Mouse (Mus musculus) intestine, embryonic 16.5 days (tissue): ENCODE results near the gene Zgpat. TPM values are rescaled to one million over a fixed set of nuclear protein-coding genes. Genes with fewer than 3 reads are reported as not detected.

Experiments used
- ATAC-seq: fragments of 200-750 bp; cut with Nextera tagmentation; 2 replicates; pipeline ENCODE4 v1.8.0; 2017; ENCODE audit warnings: moderate TSS enrichment, moderate library complexity
- H3K27ac ChIP-seq: fragments of 300-500 bp; sonication (generic); 2 replicates; pipeline ENCODE4 v1.5.1; 2014; ENCODE audit warnings: mild to moderate bottlenecking, low read length
- H3K27me3 ChIP-seq: fragments of 300-500 bp; sonication (generic); replicated peaks from 2 replicates; pipeline ENCODE4 v1.6.1; 2014; ENCODE audit warnings: low read length, control low read depth, mixed read lengths; ENCODE audit not compliant: control insufficient read depth, insufficient read depth
- H3K36me3 ChIP-seq: fragments of 300-500 bp; sonication (generic); 2 replicates; pipeline ENCODE4 v1.6.1; 2014; ENCODE audit warnings: low read length, control low read depth; ENCODE audit not compliant: control insufficient read depth, insufficient read depth
- H3K4me1 ChIP-seq: fragments of 300-500 bp; sonication (generic); 2 replicates; pipeline ENCODE4 v1.6.1; 2014; ENCODE audit warnings: low read length, control low read depth, mixed read lengths; ENCODE audit not compliant: control insufficient read depth, insufficient read depth
- H3K4me2 ChIP-seq: fragments of 300-500 bp; sonication (generic); 2 replicates; pipeline ENCODE4 v1.6.1; 2014; ENCODE audit warnings: low read depth, low read length, control low read depth
- H3K4me3 ChIP-seq: fragments of 300-500 bp; sonication (generic); 2 replicates; pipeline ENCODE4 v1.5.1; 2014; ENCODE audit warnings: mild to moderate bottlenecking, low read length
- H3K9ac ChIP-seq: fragments of 300-500 bp; sonication (generic); 2 replicates; pipeline ENCODE4 v1.6.1; 2014; ENCODE audit warnings: low read depth, low read length
- H3K9me3 ChIP-seq: fragments of 300-500 bp; sonication (generic); 2 replicates; pipeline ENCODE4 v1.6.1; 2016; ENCODE audit warnings: low read length, control low read depth; ENCODE audit not compliant: control insufficient read depth
- WGBS: fragments of 180-500 bp; shearing (Covaris S2); extraction: QIAGEN DNeasy Blood & Tissue Kit; methylation state at CpG from one replicate; pipeline ENCODE4 v1.1.7; 2014; 5-methylcytosine and 5-hydroxymethylcytosine counted together
- polyA plus RNA-seq: library from polyadenylated mRNA; unstranded; fragments of >200 nt; fragmentation: Nextera tagmentation; extraction: Ambion mirVana; gene quantifications from 2 replicates; pipeline ENCODE4 v1.2.1, GENCODE M21; 2015

The Zgpat gene
- polyA plus RNA-seq, 1 experiment from 2014 or later, result 36.9 TPM

DNA sequence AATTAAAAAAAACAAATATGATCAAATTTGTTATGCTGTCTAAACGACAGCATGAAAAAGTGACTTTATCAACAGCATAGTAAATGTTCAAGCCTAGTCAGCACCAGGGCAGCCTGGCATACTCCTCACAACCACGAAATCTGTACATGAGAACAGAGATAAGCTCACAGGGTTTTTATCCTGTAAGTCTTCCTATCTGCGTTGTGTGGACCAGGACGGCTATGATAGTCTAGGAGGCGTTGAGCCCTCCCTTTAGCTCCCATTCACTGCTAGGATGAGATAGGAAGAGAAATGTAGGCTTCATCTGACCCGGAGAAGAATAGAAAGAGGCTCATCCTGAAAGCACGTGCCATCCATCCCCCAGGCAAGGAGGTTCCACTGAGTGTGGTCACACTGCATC, 54.6 kb downstream of the Zgpat start:
- no peak overlapping the region for H3K4me2 ChIP-seq
- H3K27me3 ChIP-seq, result no peaks in the 10 kb centered on the region
- WGBS, result 71% methylated on average over 7 of the region's 7 CpGs
- H3K9ac ChIP-seq, result no peak overlapping the region
- H3K36me3 ChIP-seq, result no peaks in the 10 kb centered on the region
- no peaks in the 10 kb centered on the region for H3K4me1 ChIP-seq
- H3K27ac ChIP-seq, result no peak overlapping the region
- ATAC-seq, result no peak
- no peak overlapping the region for H3K4me3 ChIP-seq
- no peaks in the 10 kb centered on the region for H3K9me3 ChIP-seq

DNA sequence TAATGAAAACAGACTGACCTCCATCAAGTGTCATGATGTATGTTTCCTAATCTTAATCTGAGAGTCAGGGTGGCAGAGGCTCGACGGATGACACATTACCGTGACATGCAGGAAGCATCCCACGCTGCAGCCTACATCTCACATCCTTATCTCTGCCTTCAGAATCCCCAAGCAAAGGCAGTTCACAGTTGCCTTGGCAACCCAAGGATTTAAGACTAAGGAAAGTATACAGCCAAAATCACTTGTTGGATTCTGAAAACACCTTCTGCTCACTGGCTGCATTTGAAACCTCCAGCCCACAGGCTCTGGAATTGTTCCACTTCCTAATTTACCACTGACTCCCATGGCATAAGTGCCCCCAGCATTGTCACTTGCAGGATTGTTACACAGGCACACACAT, 55.7 kb downstream of the Zgpat start:
- Histone ChIP-seq H3K9ac (no peak overlapping the region), H3K27ac (no peak overlapping the region), H3K9me3 (no peaks in the 10 kb centered on the region), H3K27me3 (no peaks in the 10 kb centered on the region), H3K4me3 (no peak overlapping the region), H3K4me1 (no peaks in the 10 kb centered on the region), H3K4me2 (no peak overlapping the region), H3K36me3 (no peaks in the 10 kb centered on the region)
- WGBS, result 74% methylated on average over 4 of the region's 4 CpGs
- ATAC-seq, result no peak

DNA sequence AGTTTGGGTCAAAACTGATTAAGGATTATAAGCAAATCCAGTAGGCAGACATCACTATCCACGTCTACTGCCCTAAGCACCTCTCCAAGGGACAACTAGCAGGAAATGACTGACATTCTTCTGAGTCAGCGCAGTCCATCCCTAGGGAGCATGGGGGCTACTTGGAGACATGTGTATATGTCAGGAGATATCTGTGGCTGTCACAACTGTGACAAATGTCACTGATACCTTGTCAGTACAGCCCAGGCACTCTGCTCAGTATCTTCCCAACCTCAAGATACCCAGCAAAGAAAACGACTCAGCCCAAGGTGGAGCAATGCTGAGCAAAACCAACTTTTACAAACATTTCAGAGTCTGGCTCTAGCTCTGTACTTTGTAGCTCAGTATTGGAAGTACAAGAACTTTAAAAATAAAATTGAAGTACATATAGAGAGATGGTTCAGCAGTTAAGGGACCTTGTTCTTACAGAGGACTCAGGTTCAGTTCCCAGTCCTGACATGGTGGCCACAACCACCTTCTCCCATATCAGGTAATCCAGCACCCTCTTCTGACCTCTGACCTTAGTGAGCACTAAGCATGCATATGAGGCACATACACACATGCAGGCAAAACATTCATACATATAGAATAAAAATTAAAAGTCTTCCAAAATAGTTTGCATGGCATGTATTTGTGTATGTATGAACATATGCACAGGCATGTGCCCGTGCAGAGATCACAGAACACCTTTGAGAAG, 56.3 kb downstream of the Zgpat start:
- Histone ChIP-seq H3K9ac (no peak overlapping the region), H3K4me1 (no peaks in the 10 kb centered on the region), H3K27me3 (no peaks in the 10 kb centered on the region), H3K27ac (no peak overlapping the region), H3K36me3 (no peaks in the 10 kb centered on the region), H3K9me3 (no peaks in the 10 kb centered on the region), H3K4me3 (no peak overlapping the region), H3K4me2 (no peak overlapping the region)
- WGBS, result 70% methylated on average over 4 of the region's 4 CpGs
- no peak for ATAC-seq

DNA sequence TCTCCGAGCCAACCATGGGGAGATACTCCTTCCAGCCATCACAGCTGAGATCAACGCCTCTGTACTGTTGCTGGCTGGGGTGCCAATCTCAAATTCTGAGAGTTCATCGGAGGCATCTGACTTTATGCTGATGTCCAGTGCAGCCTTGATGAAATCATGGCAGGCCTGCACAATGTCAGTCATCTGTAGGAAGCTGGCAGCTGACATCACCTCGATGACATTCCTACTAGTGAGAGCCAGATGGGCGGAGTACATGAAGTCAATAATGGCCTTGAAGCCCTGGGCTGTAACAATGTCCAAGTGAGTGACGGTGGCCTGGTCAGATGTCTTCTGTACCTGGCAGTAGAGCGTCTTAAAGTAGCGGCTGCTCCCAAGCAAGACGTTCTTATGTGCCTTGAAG, 59.1 kb downstream of the Zgpat start:
- no peak overlapping the region for H3K9ac ChIP-seq
- WGBS, result 88% methylated on average over 9 of the region's 9 CpGs

More for the DNA sequence above, 59.1 kb downstream of the Zgpat start:
- no peaks in the 10 kb centered on the region for H3K27me3 ChIP-seq
- H3K4me2 ChIP-seq, result no peak overlapping the region
- no peak for ATAC-seq
- H3K4me3 ChIP-seq, result no peak overlapping the region
- no peaks in the 10 kb centered on the region for H3K4me1 ChIP-seq
- H3K36me3 ChIP-seq, result no peaks in the 10 kb centered on the region
- H3K27ac ChIP-seq, result no peak overlapping the region
- no peaks in the 10 kb centered on the region for H3K9me3 ChIP-seq

Other genes with a start within 250 kb of the Zgpat start
- gene Kcnq2, start 229.6 kb upstream of the Zgpat start, polyA plus RNA-seq, result 0.75 and 1.0 TPM in 2 replicates
- 0.06 TPM in 2 replicates for gene Eef1a2, start 207.9 kb upstream of the Zgpat start, polyA plus RNA-seq
- 275 and 287 TPM in 2 replicates for gene Ppdpf, start 177.7 kb upstream of the Zgpat start, polyA plus RNA-seq
- gene Ptk6, start 162.1 kb upstream of the Zgpat start, polyA plus RNA-seq, result 0.45 and 0.70 TPM in 2 replicates
- gene Srms, start 151.7 kb upstream of the Zgpat start, polyA plus RNA-seq, result 0.10 and 0.20 TPM in 2 replicates
- gene Fndc11, start 144.9 kb upstream of the Zgpat start, polyA plus RNA-seq, result 0.18 TPM in 1 of 2 replicates, not detected in the other
- gene Helz2, start 122.9 kb upstream of the Zgpat start, polyA plus RNA-seq, result 2.2 and 3.7 TPM in 2 replicates
- 11.7 and 12.9 TPM in 2 replicates for gene Gmeb2, start 76.9 kb upstream of the Zgpat start, polyA plus RNA-seq
- 36.3 and 40.2 TPM in 2 replicates for gene Stmn3, start 50.4 kb upstream of the Zgpat start, polyA plus RNA-seq
- 31.0 and 32.0 TPM in 2 replicates for gene Rtel1, start 45.2 kb upstream of the Zgpat start, polyA plus RNA-seq
- gene Arfrp1, start 476 bp downstream of the Zgpat start, polyA plus RNA-seq, result 52.5 and 54.0 TPM in 2 replicates
- gene Lime1, start 15.2 kb downstream of the Zgpat start, polyA plus RNA-seq, result 16.3 and 16.8 TPM in 2 replicates
- 6.1 and 6.5 TPM in 2 replicates for gene Zbtb46, start 94.5 kb downstream of the Zgpat start, polyA plus RNA-seq
- 0.07 and 0.10 TPM in 2 replicates for gene Abhd16b, start 128.3 kb downstream of the Zgpat start, polyA plus RNA-seq
- gene Tpd52l2, start 132.2 kb downstream of the Zgpat start, polyA plus RNA-seq, result 122 and 134 TPM in 2 replicates
- gene Dnajc5, start 155.6 kb downstream of the Zgpat start, polyA plus RNA-seq, result 73.5 and 74.1 TPM in 2 replicates
- gene Uckl1, start 220.0 kb downstream of the Zgpat start, polyA plus RNA-seq, result 75.0 and 78.0 TPM in 2 replicates
- 52.2 and 52.7 TPM in 2 replicates for gene Prpf6, start 226.9 kb downstream of the Zgpat start, polyA plus RNA-seq
- 20.5 and 20.9 TPM in 2 replicates for gene Zfp512b, start 227.9 kb downstream of the Zgpat start, polyA plus RNA-seq
- 23.9 TPM in 2 replicates for gene Samd10, start 234.3 kb downstream of the Zgpat start, polyA plus RNA-seq